Mouse (Mus musculus) brain, embryonic 14.5 days (tissue): ENCODE data around the gene 4933405L10Rik.

Source experiments
- CTCF ChIP-seq: fragments of 200-500 bp; IDR thresholded peaks from 2 replicates; pipeline ENCODE4 v1.5.1; 2012; ENCODE audit warnings: inconsistent platforms, mild to moderate bottlenecking, moderate library complexity, borderline replicate concordance; ENCODE audit not compliant: insufficient read depth, insufficient read length; ENCODE audit errors: extremely low read depth
- POLR2A ChIP-seq: fragments of 200-500 bp; IDR thresholded peaks from 2 replicates; pipeline ENCODE4 v1.6.1; 2012; ENCODE audit warnings: mild to moderate bottlenecking, inconsistent platforms, borderline replicate concordance; ENCODE audit not compliant: poor library complexity, insufficient read depth, insufficient read length, severe bottlenecking; ENCODE audit errors: extremely low read depth

- TF ChIP-seq POLR2A, result no peak
- no peak for TF ChIP-seq CTCF
These were observed 24.7 kb downstream of the 4933405L10Rik start for GRCm38 (mm10) chr8:105732186-105732585.
